Mouse (Mus musculus) myocyte (in vitro differentiated cells): ENCODE measurements around the gene Gstt4. TPM values are rescaled to one million over a fixed set of nuclear protein-coding genes. Genes with fewer than 3 reads are reported as not detected.
A peak's percentile ranks its signal among the peaks of the same experiment; 100 is the strongest.
"Not testable (repeated sequence)": the region's sequence is repeated elsewhere in the genome, so short reads cannot be mapped to it uniquely, and the experiment has no call there.

Experiments
- H3K27me3 ChIP-seq: one replicate; pipeline ENCODE4 v1.6.1; 2011; ENCODE audit not compliant: control insufficient read depth, insufficient read depth, insufficient read length
- H3K36me3 ChIP-seq: one replicate; pipeline ENCODE4 v1.6.1; 2011; ENCODE audit not compliant: control insufficient read depth, insufficient read depth
- H3K4me2 ChIP-seq: one replicate; pipeline ENCODE4 v1.6.1; 2011; ENCODE audit warnings: low read depth, control low read depth
- H3K4me3 ChIP-seq: one replicate; pipeline ENCODE4 v1.5.1; 2011; ENCODE audit warnings: mild to moderate bottlenecking, control low read depth, moderate library complexity
- H3K79me2 ChIP-seq: one replicate; pipeline ENCODE4 v1.6.1; 2011; ENCODE audit not compliant: control insufficient read depth, insufficient read depth
- H3ac ChIP-seq: one replicate; pipeline ENCODE4 v1.6.1; 2011; ENCODE audit not compliant: control insufficient read depth, insufficient read length
- CEBPB ChIP-seq: IDR thresholded peaks from 2 replicates; pipeline ENCODE4 v1.6.1; 2011; ENCODE audit warnings: mild to moderate bottlenecking, moderate library complexity; ENCODE audit not compliant: poor library complexity, insufficient read depth, severe bottlenecking
- E2F4 ChIP-seq: IDR thresholded peaks from one replicate; pipeline ENCODE4 v1.6.1; 2011; ENCODE audit warnings: mild to moderate bottlenecking, control low read depth, moderate library complexity; ENCODE audit not compliant: insufficient read depth
- MAX ChIP-seq: IDR thresholded peaks from one replicate; pipeline ENCODE4 v1.6.1; 2011; ENCODE audit warnings: low read depth, mild to moderate bottlenecking, control low read depth
- MYOD1 ChIP-seq, 3 experiments: IDR thresholded peaks; one replicate each; pipeline ENCODE4 v1.6.1; 2011; ENCODE audit warnings: control low read depth in 2 of 3, low read depth in 2 of 3, mild to moderate bottlenecking in 2 of 3, moderate library complexity in 1 of 3; ENCODE audit not compliant: insufficient read length in 2 of 3, control insufficient read depth in 1 of 3
- MYOG ChIP-seq, 3 experiments: IDR thresholded peaks; one replicate each; pipeline ENCODE4 v1.6.1; 2011; ENCODE audit warnings: control low read depth in 2 of 3, low read depth in 2 of 3, mild to moderate bottlenecking in 2 of 3; ENCODE audit not compliant: insufficient read length in 2 of 3, control insufficient read depth in 1 of 3, insufficient read depth in 1 of 3
- POLR2A ChIP-seq: IDR thresholded peaks from one replicate; pipeline ENCODE4 v1.6.1; 2011; ENCODE audit warnings: low read depth, mild to moderate bottlenecking, control low read depth, moderate library complexity; ENCODE audit not compliant: insufficient read length
- POLR2AphosphoS2 ChIP-seq: IDR thresholded peaks from one replicate; pipeline ENCODE4 v1.6.1; 2011; ENCODE audit warnings: low read depth, control low read depth; ENCODE audit not compliant: insufficient read length
- REST ChIP-seq: IDR thresholded peaks from one replicate; pipeline ENCODE4 v1.6.1; 2011; ENCODE audit warnings: mild to moderate bottlenecking, control low read depth, moderate library complexity; ENCODE audit not compliant: insufficient read depth, insufficient read length
- SRF ChIP-seq: IDR thresholded peaks from one replicate; pipeline ENCODE4 v1.6.1; 2011; ENCODE audit warnings: low read depth; ENCODE audit not compliant: control insufficient read depth, insufficient read length
- TCF12 ChIP-seq: IDR thresholded peaks from one replicate; pipeline ENCODE4 v1.6.1; 2011; ENCODE audit warnings: mild to moderate bottlenecking, control low read depth; ENCODE audit not compliant: poor library complexity, insufficient read depth, severe bottlenecking
- TCF3 ChIP-seq: IDR thresholded peaks from one replicate; pipeline ENCODE4 v1.6.1; 2011; ENCODE audit warnings: low read depth, control low read depth; ENCODE audit not compliant: insufficient read length
- USF1 ChIP-seq: IDR thresholded peaks from one replicate; pipeline ENCODE4 v1.6.1; 2011; ENCODE audit warnings: low read depth, mild to moderate bottlenecking, control low read depth, moderate library complexity
- polyA plus RNA-seq: library from polyadenylated mRNA; unstranded; fragments of >200 nt; fragmentation: generic; extraction: Trizol; gene quantifications from one replicate; pipeline ENCODE4 v1.2.1, GENCODE M21; 2012; ENCODE audit warnings: missing spikeins

Gene Gstt4
- not detected for polyA plus RNA-seq

DNA sequence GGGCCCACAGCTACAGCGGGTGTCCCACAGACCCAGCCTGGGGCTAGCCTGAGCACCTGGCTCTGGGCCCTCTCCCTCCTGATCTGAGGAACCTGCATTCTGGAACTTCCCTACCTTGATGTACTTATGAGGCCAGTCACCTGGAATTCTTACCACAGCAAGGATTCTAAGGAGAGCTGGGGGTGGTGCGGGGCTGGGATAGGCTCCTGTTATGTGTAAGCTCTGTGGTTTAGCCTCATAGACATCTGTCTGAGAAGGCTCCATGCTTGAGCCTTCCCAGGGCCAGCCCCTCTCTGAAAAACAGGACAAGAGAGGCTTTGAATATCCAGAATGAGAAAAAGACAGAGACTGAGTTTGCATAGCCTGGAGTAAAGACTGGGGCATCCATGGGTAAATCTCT is at the start of gene Gstt4:
Gstt4 (minus strand) TSS at position 101 of the 400 bp plus-strand sequence.
- Histone ChIP-seq H3K79me2 (no peaks in the 10 kb centered on the region), H3K4me3 (no peak within 1 kb of the TSS), H3K27me3 (no peaks in the 10 kb centered on the region), H3K4me2 (no peak within 1 kb of the TSS), H3K36me3 (no peaks in the 10 kb centered on the region), H3ac (no peak within 1 kb of the TSS)
- TF ChIP-seq USF1 (no peak), TCF12 (no peak)

DNA sequence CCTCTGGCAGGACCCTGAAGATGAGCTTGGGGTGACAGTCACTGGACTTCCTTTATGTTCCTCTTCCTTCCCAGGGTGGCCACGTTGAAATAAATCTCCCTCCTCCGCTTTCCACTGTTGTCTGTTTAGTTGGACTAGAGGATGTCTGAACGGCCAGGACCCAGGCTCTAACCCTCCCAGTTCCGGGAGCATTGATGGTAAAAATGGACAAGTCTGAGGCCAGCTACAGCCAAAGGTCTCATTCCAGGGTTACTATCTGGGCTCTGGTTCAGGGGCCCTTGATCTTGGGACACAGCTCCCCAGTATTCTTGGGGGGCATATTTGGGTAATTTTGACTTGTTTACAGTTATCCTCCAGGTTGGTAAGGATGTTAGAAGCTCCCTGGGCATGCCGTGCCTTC is 39.2 kb upstream of the Gstt4 start:
- Histone ChIP-seq H3K79me2 (peaks cover 14% of the 10 kb centered on the region), H3K27me3 (no peaks in the 10 kb centered on the region), H3K4me2 (no peak overlapping the region), H3K36me3 (peaks cover 10% of the 10 kb centered on the region), H3ac (no peak overlapping the region), H3K4me3 (no peak overlapping the region)
- no peak for TF ChIP-seq POLR2A
- TF ChIP-seq MYOD1 (IDR thresholded peaks at IDR 0.05; ENCODE audit: control insufficient read depth in 1 of 3, insufficient read length in 2 of 3, low read depth in 2 of 3), result no peak
- no peak for TF ChIP-seq MYOG (IDR thresholded peaks at IDR 0.05; ENCODE audit: control insufficient read depth in 1 of 3, insufficient read depth in 1 of 3, insufficient read length in 2 of 3, low read depth in 2 of 3)
- TF ChIP-seq SRF, result no peak
- TF ChIP-seq TCF3, result no peak
- TF ChIP-seq E2F4, result no peak
- no peak for TF ChIP-seq USF1
- TF ChIP-seq POLR2AphosphoS2, result no peak
- no peak for TF ChIP-seq REST
- no peak for TF ChIP-seq MAX
- TF ChIP-seq TCF12, result no peak
- no peak for TF ChIP-seq CEBPB

DNA sequence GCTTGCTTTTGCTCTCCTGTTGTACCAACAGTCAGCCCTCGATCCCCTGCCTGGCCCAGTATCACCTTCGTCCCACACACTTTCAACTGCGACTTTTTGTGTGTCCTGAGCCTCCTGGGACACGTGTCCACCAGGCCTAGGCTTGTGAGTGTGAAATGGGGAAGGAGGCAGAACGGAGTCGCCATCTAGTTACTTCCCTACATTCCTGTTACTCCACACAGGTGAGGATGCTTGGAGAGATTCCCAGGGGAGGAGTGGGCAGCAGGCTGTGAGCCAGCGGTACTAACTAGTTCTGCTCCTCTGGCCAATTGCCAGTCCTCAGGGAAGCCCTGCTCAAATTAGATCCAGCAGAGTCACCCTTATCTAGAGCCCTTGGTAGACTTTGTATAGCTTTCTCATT is 38.4 kb upstream of the Gstt4 start:
- peak overlapping the region; percentile 94 for H3K4me2 ChIP-seq
- peak overlapping the region; percentile 86 for H3K4me3 ChIP-seq
- H3K36me3 ChIP-seq, result peaks cover 10% of the 10 kb centered on the region
- TF ChIP-seq POLR2AphosphoS2, result no peak
- TF ChIP-seq E2F4, result no peak
- no peak for TF ChIP-seq REST
- no peak for TF ChIP-seq MYOG (IDR thresholded peaks at IDR 0.05; ENCODE audit: control insufficient read depth in 1 of 3, insufficient read depth in 1 of 3, insufficient read length in 2 of 3, low read depth in 2 of 3)
- TF ChIP-seq POLR2A, result no peak
- TF ChIP-seq SRF, result no peak
- no peak for TF ChIP-seq CEBPB
- no peak for TF ChIP-seq MYOD1 (IDR thresholded peaks at IDR 0.05; ENCODE audit: control insufficient read depth in 1 of 3, insufficient read length in 2 of 3, low read depth in 2 of 3)
- no peak for TF ChIP-seq USF1
- TF ChIP-seq TCF12, result no peak
- TF ChIP-seq MAX, result no peak
- TF ChIP-seq TCF3, result no peak
- no peak overlapping the region for H3ac ChIP-seq
- H3K27me3 ChIP-seq, result no peaks in the 10 kb centered on the region
- peaks cover 14% of the 10 kb centered on the region for H3K79me2 ChIP-seq

DNA sequence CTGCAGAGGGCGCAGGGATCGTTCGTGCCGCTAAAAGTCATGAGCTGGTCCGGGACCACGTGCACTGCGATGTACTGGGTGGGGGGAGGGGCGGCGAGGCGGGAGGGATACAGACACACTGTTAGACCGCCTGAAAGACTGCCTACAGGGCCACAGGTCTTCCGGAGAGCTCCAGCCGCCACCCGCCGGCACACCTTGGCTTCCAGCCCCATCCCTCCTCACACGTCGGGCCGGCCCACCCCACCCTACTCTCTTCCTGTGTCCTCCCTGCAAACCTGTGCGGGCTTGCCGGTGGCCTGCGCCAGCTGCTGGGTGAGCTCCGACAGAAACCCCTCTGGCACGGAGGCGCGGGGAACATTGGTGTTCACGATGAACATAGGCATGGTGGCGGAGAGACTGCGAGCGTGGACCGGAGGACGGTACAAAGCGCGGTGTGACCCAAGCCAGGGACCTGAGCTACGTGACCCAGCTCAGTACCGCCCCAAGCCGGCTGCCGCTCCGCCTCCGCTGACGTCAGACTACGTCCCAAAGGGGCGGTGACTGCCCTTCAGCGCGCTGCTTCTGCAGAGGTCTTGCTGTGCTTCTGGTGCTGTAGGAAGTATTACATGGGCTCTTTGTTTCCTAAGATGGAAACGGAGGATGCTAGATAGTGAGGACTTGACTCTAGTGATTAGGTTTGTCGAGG is 37.6 kb upstream of the Gstt4 start, which contains the start of gene Mif:
Mif (minus strand) TSS at position 455 of the 685 bp plus-strand sequence.
- H3K4me2 ChIP-seq, result peak within 1 kb of the TSS; percentile 94
- H3K79me2 ChIP-seq, result peaks cover 14% of the 10 kb centered on the region
- not testable (repeated sequence) for H3K36me3 ChIP-seq, H3K27me3 ChIP-seq
- TF ChIP-seq SRF (peak; percentile 17), POLR2AphosphoS2 (peak; percentile 95), MYOG (IDR thresholded peaks at IDR 0.05; ENCODE audit: control insufficient read depth in 1 of 3, insufficient read depth in 1 of 3, insufficient read length in 2 of 3, low read depth in 2 of 3) (peak in 1 of 3 experiments; percentile 18), POLR2A (peak; percentile 86)
- peak within 1 kb of the TSS; percentile 86 for H3K4me3 ChIP-seq
- H3ac ChIP-seq, result peak within 1 kb of the TSS; percentile 28

DNA sequence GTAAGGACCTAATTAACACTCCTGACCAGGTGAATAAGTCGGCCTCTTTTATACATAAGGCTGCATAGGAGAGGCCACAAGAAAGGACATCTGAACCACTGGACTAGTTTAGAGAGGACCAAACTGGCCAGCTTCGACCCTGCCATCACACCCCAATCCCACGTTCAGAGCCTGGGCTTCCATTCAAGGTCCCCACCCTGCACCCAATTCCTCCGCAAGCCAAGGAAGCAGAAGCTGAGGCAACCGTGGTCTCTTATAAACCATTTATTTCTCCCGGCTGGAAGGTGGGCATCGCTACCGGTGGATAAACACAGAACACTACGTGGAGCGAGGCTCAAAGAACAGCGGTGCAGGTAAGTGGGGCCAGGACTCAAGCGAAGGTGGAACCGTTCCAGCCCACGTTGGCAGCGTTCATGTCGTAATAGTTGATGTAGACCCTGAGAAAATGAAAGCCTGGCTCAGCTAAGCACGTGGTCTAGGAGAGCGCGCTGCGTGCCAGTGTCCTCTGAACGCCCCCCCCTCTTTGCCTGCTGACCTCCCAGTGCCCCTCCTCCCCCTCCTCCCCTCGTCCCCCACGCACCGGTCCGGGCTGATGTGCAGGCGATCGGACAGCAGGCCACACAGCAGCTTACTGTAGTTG is 36.9 kb upstream of the Gstt4 start:
- Histone ChIP-seq H3K27me3 (no peaks in the 10 kb centered on the region), H3ac (peak overlapping the region; percentile 28), H3K4me3 (peak overlapping the region; percentile 86), H3K36me3 (peaks cover 10% of the 10 kb centered on the region), H3K4me2 (peak overlapping the region; percentile 70), H3K79me2 (peaks cover 14% of the 10 kb centered on the region)
- TF ChIP-seq SRF, result no peak
- no peak for TF ChIP-seq E2F4
- no peak for TF ChIP-seq MAX
- no peak for TF ChIP-seq REST
- TF ChIP-seq MYOD1 (IDR thresholded peaks at IDR 0.05; ENCODE audit: control insufficient read depth in 1 of 3, insufficient read length in 2 of 3, low read depth in 2 of 3), result no peak
- TF ChIP-seq TCF12, result no peak
- no peak for TF ChIP-seq TCF3
